Comparison of ENCODE assay signal across 12 mouse cellular contexts in the genomic region with DNA sequence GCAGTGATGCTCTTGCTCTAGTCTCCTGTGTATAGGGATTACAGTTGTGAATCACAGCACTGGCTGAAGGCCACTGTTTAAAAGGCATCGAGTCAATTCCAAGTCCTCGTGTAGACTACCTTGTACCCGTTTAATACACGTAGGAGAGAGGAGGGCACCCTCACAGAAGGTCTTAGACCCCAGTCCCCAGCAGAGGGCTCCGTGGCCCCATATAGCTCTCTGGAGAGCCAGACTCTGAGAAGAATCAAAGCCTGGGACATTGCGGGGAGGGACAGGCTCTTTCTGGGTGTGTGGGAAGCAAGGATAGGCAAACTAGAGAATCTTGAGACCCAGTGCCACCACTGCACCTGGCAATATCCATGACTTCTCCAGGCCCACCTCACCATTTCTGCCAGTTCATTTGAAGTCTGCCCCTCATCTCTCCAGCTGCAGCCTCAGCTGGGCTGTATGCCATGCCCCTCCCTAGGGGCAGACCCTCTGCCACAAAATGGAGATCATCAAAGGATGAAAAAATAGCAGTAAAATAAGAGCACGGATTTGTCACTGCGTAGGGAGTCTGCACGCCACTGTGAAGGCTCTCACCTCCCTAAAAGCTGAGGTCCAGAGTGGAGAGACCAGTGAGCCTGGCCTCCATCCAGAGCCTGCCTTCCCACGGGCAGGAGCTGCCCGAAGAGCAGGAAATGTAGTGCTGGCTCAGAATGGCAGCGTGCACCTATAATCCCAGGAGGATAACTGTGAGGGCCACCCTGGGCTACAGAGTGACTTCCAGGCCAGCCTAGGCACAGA. TPM values are rescaled to one million over a fixed set of nuclear protein-coding genes. Genes with fewer than 3 reads are reported as not detected.
DNase-seq lines count a peak whose midpoint lies in the region; ATAC-seq lines count a peak whose summit lies in the region.
"Had no signal": no experiment of that assay in that cellular context is flagged by ENCODE, and none has a peak within 500 bp of the region (broad histone marks: within the 10 kb centered on the region; RNA-seq: fewer than 3 reads in every experiment).

No protein-coding gene starts in this region.

- no peak overlapping the region for H3K4me3 ChIP-seq in forebrain, embryonic 11.5 days (ENCODE audit: low read depth, low read length)
- H3K4me3 ChIP-seq in forebrain, embryonic 10.5 days: no peak overlapping the region
- H3K4me3 ChIP-seq in kidney, embryonic 14.5 days (ENCODE audit: low read length): no peak overlapping the region
- H3K4me3 ChIP-seq in midbrain, embryonic 14.5 days (replicated peaks; ENCODE audit: low read depth, low read length): peak overlapping the region; percentile 69; the same call in 1 of the 2 replicates

- peak; percentile 48 for DNase-seq in forebrain, embryonic 11.5 days (ENCODE audit: low spot score)
- no peak for DNase-seq in forebrain, embryonic 10.5 days (ENCODE audit: extremely low spot score, low spot score)
- DNase-seq in kidney, adult 18-20 months: no peak
- DNase-seq in cerebellum, postnatal 14 days: peak; percentile 73 to 75
- no peak for DNase-seq in midbrain, embryonic 14.5 days
- DNase-seq in testis, postnatal 10 days (ENCODE audit: low spot score): no peak
- no peak for DNase-seq in spleen, postnatal 14 days (ENCODE audit: low spot score in 2 of 2)
- DNase-seq: gastrocnemius, postnatal 14 days; kidney, postnatal 25 days had no signal

- H3K27ac ChIP-seq in forebrain, embryonic 11.5 days (ENCODE audit: low read depth, low read length): no peak overlapping the region
- H3K27ac ChIP-seq in forebrain, embryonic 10.5 days: no peak overlapping the region
- H3K27ac ChIP-seq in kidney, embryonic 14.5 days (ENCODE audit: low read depth, low read length): no peak overlapping the region
- H3K27ac ChIP-seq in midbrain, embryonic 14.5 days (replicated peaks; ENCODE audit: low read depth, low read length): 0 out of 2 replicates have a peak overlapping the region, but pooled peaks have one; percentile 26
- H3K27ac ChIP-seq: macrophage had no signal

- H3K4me1 ChIP-seq in forebrain, embryonic 11.5 days (replicated peaks; ENCODE audit: control insufficient read depth, insufficient read depth, low read length): peaks cover 20% of the 10 kb centered on the region
- H3K4me1 ChIP-seq in forebrain, embryonic 10.5 days: peaks cover 44% of the 10 kb centered on the region
- H3K4me1 ChIP-seq in kidney, embryonic 14.5 days (ENCODE audit: control insufficient read depth, insufficient read depth, low read length): peaks cover 12% of the 10 kb centered on the region
- H3K4me1 ChIP-seq in midbrain, embryonic 14.5 days (ENCODE audit: control insufficient read depth, insufficient read depth, low read length): peaks cover 44% of the 10 kb centered on the region

- H3K9me3 ChIP-seq in forebrain, embryonic 11.5 days (ENCODE audit: control insufficient read depth, low read length): no peaks in the 10 kb centered on the region
- no peaks in the 10 kb centered on the region for H3K9me3 ChIP-seq in forebrain, embryonic 10.5 days
- no peaks in the 10 kb centered on the region for H3K9me3 ChIP-seq in kidney, embryonic 14.5 days (ENCODE audit: control insufficient read depth, low read length)
- no peaks in the 10 kb centered on the region for H3K9me3 ChIP-seq in midbrain, embryonic 14.5 days (ENCODE audit: control insufficient read depth, low read length)

- H3K36me3 ChIP-seq in forebrain, embryonic 11.5 days (ENCODE audit: control insufficient read depth, insufficient read depth, low read length): peaks cover 12% of the 10 kb centered on the region; the same call in 1 of the 2 replicates
- peaks cover 64% of the 10 kb centered on the region for H3K36me3 ChIP-seq in forebrain, embryonic 10.5 days (replicated peaks)
- no peaks in the 10 kb centered on the region for H3K36me3 ChIP-seq in kidney, embryonic 14.5 days (ENCODE audit: control insufficient read depth, insufficient read depth, low read length)
- H3K36me3 ChIP-seq in midbrain, embryonic 14.5 days (ENCODE audit: control insufficient read depth, insufficient read depth, low read length): peaks cover 60% of the 10 kb centered on the region

- peaks cover 8% of the 10 kb centered on the region for H3K27me3 ChIP-seq in forebrain, embryonic 11.5 days (ENCODE audit: control insufficient read depth, insufficient read depth, low read length)
- H3K27me3 ChIP-seq in forebrain, embryonic 10.5 days (ENCODE audit: poor library complexity, severe bottlenecking): peaks cover 54% of the 10 kb centered on the region
- peaks cover 55% of the 10 kb centered on the region for H3K27me3 ChIP-seq in kidney, embryonic 14.5 days (ENCODE audit: control insufficient read depth, insufficient read depth, low read length)
- no peaks in the 10 kb centered on the region for H3K27me3 ChIP-seq in midbrain, embryonic 14.5 days (ENCODE audit: control insufficient read depth, insufficient read depth, low read length)

- H3K4me2 ChIP-seq in forebrain, embryonic 11.5 days (ENCODE audit: low read depth, low read length, severe bottlenecking): no peak overlapping the region
- no peak overlapping the region for H3K4me2 ChIP-seq in kidney, embryonic 14.5 days (replicated peaks; ENCODE audit: low read depth, low read length)
- H3K4me2 ChIP-seq in midbrain, embryonic 14.5 days (ENCODE audit: low read length): peak overlapping the region; percentile 97

- WGBS in forebrain, embryonic 11.5 days: 71% methylated on average over 12 of the region's 12 CpGs
- 63% methylated on average over 12 of the region's 12 CpGs for WGBS in forebrain, embryonic 10.5 days
- WGBS in kidney, embryonic 14.5 days: 47% methylated on average over 12 of the region's 12 CpGs
- WGBS in midbrain, embryonic 14.5 days: 54% methylated on average over 12 of the region's 12 CpGs

- no peak overlapping the region for H3K9ac ChIP-seq in forebrain, embryonic 11.5 days (ENCODE audit: low read length)
- peak overlapping the region; percentile 12; the same call in 1 of the 2 replicates for H3K9ac ChIP-seq in kidney, embryonic 14.5 days (ENCODE audit: low read depth, low read length)
- H3K9ac ChIP-seq in midbrain, embryonic 14.5 days (replicated peaks; ENCODE audit: low read length): peak overlapping the region; percentile 39

- ATAC-seq in forebrain, embryonic 11.5 days (replicated peaks; ENCODE audit: low FRiP score): no peak
- no peak for ATAC-seq in kidney, embryonic 14.5 days (ENCODE audit: low FRiP score, low TSS enrichment)
- ATAC-seq in midbrain, embryonic 14.5 days (ENCODE audit: low FRiP score, low TSS enrichment): no peak

RNA-seq across cellular contexts. Expression of a gene that starts 17.4 kb away (rescaled TPM):
- 8.2 and 9.8 TPM in 2 replicates for polyA plus RNA-seq in forebrain, embryonic 11.5 days (2014; fragmentation: Nextera tagmentation; extraction: Ambion mirVana)
- 1.8 and 2.1 TPM in 2 replicates for polyA plus RNA-seq in forebrain, embryonic 10.5 days (2016; fragmentation: Nextera tagmentation; extraction: Ambion mirVana)
- 0.50 and 0.70 TPM in 2 replicates for polyA plus RNA-seq in kidney, embryonic 14.5 days (2014; fragmentation: Nextera tagmentation; extraction: Ambion mirVana)
- polyA plus RNA-seq in midbrain, embryonic 14.5 days (2014; fragmentation: Nextera tagmentation; extraction: Ambion mirVana): 28.4 and 39.0 TPM in 2 replicates
- polyA plus RNA-seq: macrophage had no signal

RNA-seq across cellular contexts. Expression of a gene that starts 18.9 kb away (rescaled TPM):
- 2.6 and 2.9 TPM in 2 replicates for polyA plus RNA-seq in forebrain, embryonic 11.5 days (2014; fragmentation: Nextera tagmentation; extraction: Ambion mirVana)
- polyA plus RNA-seq in forebrain, embryonic 10.5 days (2016; fragmentation: Nextera tagmentation; extraction: Ambion mirVana): 1.3 and 1.5 TPM in 2 replicates
- polyA plus RNA-seq in kidney, embryonic 14.5 days (2014; fragmentation: Nextera tagmentation; extraction: Ambion mirVana): 0.88 and 1.6 TPM in 2 replicates
- 8.6 and 8.9 TPM in 2 replicates for polyA plus RNA-seq in midbrain, embryonic 14.5 days (2014; fragmentation: Nextera tagmentation; extraction: Ambion mirVana)
- polyA plus RNA-seq: limb, embryonic 11.5 days; macrophage had no signal

RNA-seq across cellular contexts. Expression of a gene that starts 21.5 kb away (rescaled TPM):
- polyA plus RNA-seq in forebrain, embryonic 11.5 days (2014; fragmentation: Nextera tagmentation; extraction: Ambion mirVana): 60.9 and 68.9 TPM in 2 replicates
- 74.9 and 78.5 TPM in 2 replicates for polyA plus RNA-seq in forebrain, embryonic 10.5 days (2016; fragmentation: Nextera tagmentation; extraction: Ambion mirVana)
- 64.9 and 78.9 TPM in 2 replicates for polyA plus RNA-seq in kidney, embryonic 14.5 days (2014; fragmentation: Nextera tagmentation; extraction: Ambion mirVana)
- 27.9 and 32.5 TPM in 2 replicates for polyA plus RNA-seq in midbrain, embryonic 14.5 days (2014; fragmentation: Nextera tagmentation; extraction: Ambion mirVana)

RNA-seq across cellular contexts. Expression of a gene that starts 50.1 kb away (rescaled TPM):
- polyA plus RNA-seq in forebrain, embryonic 11.5 days (2014; fragmentation: Nextera tagmentation; extraction: Ambion mirVana): 115 and 124 TPM in 2 replicates
- polyA plus RNA-seq in forebrain, embryonic 10.5 days (2016; fragmentation: Nextera tagmentation; extraction: Ambion mirVana): 95.8 and 96.9 TPM in 2 replicates
- polyA plus RNA-seq in kidney, embryonic 14.5 days (2014; fragmentation: Nextera tagmentation; extraction: Ambion mirVana): 122 and 138 TPM in 2 replicates
- 152 and 163 TPM in 2 replicates for polyA plus RNA-seq in midbrain, embryonic 14.5 days (2014; fragmentation: Nextera tagmentation; extraction: Ambion mirVana)

RNA-seq across cellular contexts. Expression of a gene that starts 50.1 kb away (rescaled TPM):
- polyA plus RNA-seq in forebrain, embryonic 11.5 days (2014; fragmentation: Nextera tagmentation; extraction: Ambion mirVana): 22.3 and 25.3 TPM in 2 replicates
- 15.1 and 15.8 TPM in 2 replicates for polyA plus RNA-seq in forebrain, embryonic 10.5 days (2016; fragmentation: Nextera tagmentation; extraction: Ambion mirVana)
- 13.2 and 16.6 TPM in 2 replicates for polyA plus RNA-seq in kidney, embryonic 14.5 days (2014; fragmentation: Nextera tagmentation; extraction: Ambion mirVana)
- polyA plus RNA-seq in midbrain, embryonic 14.5 days (2014; fragmentation: Nextera tagmentation; extraction: Ambion mirVana): 26.8 and 28.6 TPM in 2 replicates

Comparison
In these comparisons a context has a peak if more than half of its experiments do, and no peak if none do; other contexts are left out.
1. DNase-seq: peak in forebrain, embryonic 11.5 days (single experiment) and cerebellum, postnatal 14 days (2 of 2); none in forebrain, embryonic 10.5 days (single experiment), kidney, adult 18-20 months (single experiment), midbrain, embryonic 14.5 days (single experiment), testis, postnatal 10 days (single experiment) and spleen, postnatal 14 days (0 of 2).